Comparison of ENCODE assay signal across 8 mouse cellular contexts in the genomic region with DNA sequence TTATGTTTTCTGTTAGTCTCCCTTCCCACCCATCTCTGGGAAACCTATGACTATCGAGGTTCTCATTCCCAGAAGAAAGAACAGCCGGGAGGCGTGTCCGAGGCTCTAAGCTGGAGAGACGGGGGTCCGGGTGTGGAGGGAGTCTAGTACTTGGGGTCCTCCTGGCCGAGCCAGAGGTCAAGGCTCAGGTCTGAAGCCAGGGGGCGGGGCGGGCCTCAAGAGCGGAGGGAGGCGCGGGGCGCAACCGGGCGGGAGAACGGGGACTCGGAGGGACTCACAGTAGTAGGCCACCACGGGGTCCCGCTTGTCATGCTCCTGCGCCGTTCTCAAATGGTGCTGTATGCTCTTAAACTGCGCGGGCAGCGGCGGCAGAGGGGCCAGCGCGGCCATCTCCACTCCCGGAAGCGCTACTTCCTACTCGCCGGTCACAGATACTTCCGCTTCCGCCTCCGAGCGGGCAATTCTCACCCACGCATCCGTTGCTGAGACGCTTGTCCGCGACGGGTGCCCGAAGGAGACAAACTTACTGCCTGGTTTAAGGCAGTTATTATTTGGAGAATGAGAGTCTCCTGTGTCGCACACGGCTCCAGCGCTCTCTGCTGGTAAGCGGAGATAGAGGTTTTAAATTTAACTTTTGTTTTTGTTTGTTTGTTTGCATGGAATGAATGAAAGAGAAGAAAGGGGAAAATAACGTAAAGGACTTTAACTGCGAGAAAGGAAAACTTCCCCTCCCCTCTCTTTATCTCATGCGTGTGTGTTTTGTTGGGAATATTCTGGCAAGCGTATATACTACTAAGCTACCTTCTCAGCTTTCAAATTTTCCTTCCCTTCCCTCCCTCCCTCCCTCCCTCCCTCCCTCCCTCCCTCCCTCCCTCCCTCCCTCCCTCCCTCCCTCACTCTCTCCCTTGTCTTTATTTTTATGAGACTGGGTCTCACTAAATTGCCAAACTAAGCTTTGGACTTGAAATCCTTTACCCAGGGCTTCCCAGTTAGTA. TPM values are rescaled to one million over a fixed set of nuclear protein-coding genes. Genes with fewer than 3 reads are reported as not detected.
DNase-seq lines count a peak whose midpoint lies in the region; ATAC-seq lines count a peak whose summit lies in the region.

Vta1 (minus strand) TSS at position 489 of the 995 bp plus-strand sequence.
Nmbr (plus strand) TSS at position 520 of the 995 bp plus-strand sequence.

- ATAC-seq in inflammation-experienced regulatory T-cells, adult 6 months: peak; percentile 94
- peak; percentile 99 for ATAC-seq in megakaryocyte-erythroid progenitor cell, adult 5-6 weeks (replicated peaks; ENCODE audit: low FRiP score, low TSS enrichment, poor library complexity, severe bottlenecking)

- DNase-seq in adrenal gland, adult (ENCODE audit: inconsistent age in 2 of 2, low spot score in 1 of 2): peak; percentile 98 to 99
- peak; percentile 97 for DNase-seq in embryo, embryonic 10.5 days (ENCODE audit: low spot score)
- DNase-seq in gastrocnemius, postnatal 14 days: peak; percentile 98
- peak; percentile 98 for DNase-seq in left cerebral cortex, postnatal 10 days (ENCODE audit: extremely low spot score in 1 of 2, low spot score in 2 of 2)
- peak; percentile 99 for DNase-seq in right cerebral cortex, postnatal 25 days
- peak; percentile 94 to 97 for DNase-seq in urinary bladder, postnatal 4 days (ENCODE audit: low spot score in 2 of 2)

- intact Hi-C loops in gastrocnemius, postnatal 14 days (cut with DNase I; ENCODE audit: low total_unique reads): loop anchor here (5.0 kb wide), 2 partner anchors 258 to 303 kb away; no protein-coding TSS in a partner anchor
- intact Hi-C loops in left cerebral cortex, postnatal 10 days (cut with DNase I): loop anchor here (2.0 to 5.0 kb wide), 3 partner anchors 253 to 1688 kb away; no protein-coding TSS in a partner anchor

RNA-seq across cellular contexts. Expression of gene Vta1, which starts in this region (rescaled TPM):
- 10 to 100 TPM; 34.2 to 35.0 TPM for total RNA-seq in gastrocnemius, postnatal 14 days (2021)
- polyA plus RNA-seq in inflammation-experienced regulatory T-cells, adult 6 months (2017; shearing (Covaris generic)): 100 to 1,000 TPM in 2 of 3 experiments, 10 to 100 TPM in 1; 98.9 to 119 (median 106) TPM
- total RNA-seq in left cerebral cortex, postnatal 10 days (2021): 10 to 100 TPM; 70.8 to 81.4 TPM
- 23.2 and 36.3 TPM in 2 replicates for total RNA-seq in megakaryocyte-erythroid progenitor cell, adult 5-6 weeks (2014; fragmentation: Nextera tagmentation)
- total RNA-seq in megakaryocyte-erythroid progenitor cell, adult 5-6 weeks (2017): 60.1 and 92.5 TPM in 2 replicates

RNA-seq across cellular contexts. Expression of gene Nmbr, which starts in this region (rescaled TPM):
- total RNA-seq in gastrocnemius, postnatal 14 days (2021): not detected
- polyA plus RNA-seq in inflammation-experienced regulatory T-cells, adult 6 months (2017; shearing (Covaris generic)): not detected
- 1 to 10 TPM; 6.6 to 8.5 TPM for total RNA-seq in left cerebral cortex, postnatal 10 days (2021)
- not detected in 2 replicates for total RNA-seq in megakaryocyte-erythroid progenitor cell, adult 5-6 weeks (2014; fragmentation: Nextera tagmentation)
- not detected in 2 replicates for total RNA-seq in megakaryocyte-erythroid progenitor cell, adult 5-6 weeks (2017)

Comparison
In these comparisons a context has a peak if more than half of its experiments do, and no peak if none do; other contexts are left out.
1. Peak in every context shown above with its lines: DNase-seq and ATAC-seq.
2. RNA of gene Nmbr (total RNA-seq): 6.6 to 8.5 TPM in left cerebral cortex, postnatal 10 days; not detected in gastrocnemius, postnatal 14 days and not detected in megakaryocyte-erythroid progenitor cell, adult 5-6 weeks; every median in the first group is over 4 times any median in the second.